Mouse (Mus musculus) fibroblast of lung, adult 2 months (primary cell): ENCODE measurements around the gene Igf2r.

Source experiments
- DNase-seq: peaks from one replicate; pipeline ENCODE4 v3.0.0-alpha.2; 2011; ENCODE audit warnings: low read depth

The Igf2r gene

DNA sequence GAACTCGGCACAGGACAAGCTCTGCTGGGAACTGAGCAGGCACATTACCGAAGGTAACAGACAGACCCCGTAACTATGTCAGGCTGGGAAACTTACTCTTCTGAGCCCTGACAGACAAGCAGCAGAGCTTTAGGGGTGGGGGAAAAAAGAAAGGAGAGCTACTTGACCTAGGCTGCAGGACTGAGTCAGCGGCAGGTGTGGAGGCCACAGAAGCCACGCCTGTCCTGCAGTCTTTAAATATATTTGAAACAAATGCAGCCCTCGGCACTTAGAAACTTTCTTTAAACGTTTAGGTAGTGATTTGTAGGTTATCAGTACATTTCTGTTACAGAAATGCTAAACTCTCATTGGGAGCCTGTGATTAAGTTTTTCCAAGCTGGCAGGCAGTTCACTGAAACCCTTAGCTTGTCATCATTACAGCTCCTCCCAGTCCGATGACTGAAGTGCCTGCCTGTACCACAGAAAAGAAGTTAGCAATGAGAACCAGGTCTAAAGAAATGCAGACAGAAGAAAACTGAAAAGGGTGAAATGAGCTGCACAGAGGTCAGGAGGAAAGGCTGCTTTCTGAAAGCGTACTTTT is 18.8 kb downstream of the Igf2r start:
- no peak for DNase-seq

DNA sequence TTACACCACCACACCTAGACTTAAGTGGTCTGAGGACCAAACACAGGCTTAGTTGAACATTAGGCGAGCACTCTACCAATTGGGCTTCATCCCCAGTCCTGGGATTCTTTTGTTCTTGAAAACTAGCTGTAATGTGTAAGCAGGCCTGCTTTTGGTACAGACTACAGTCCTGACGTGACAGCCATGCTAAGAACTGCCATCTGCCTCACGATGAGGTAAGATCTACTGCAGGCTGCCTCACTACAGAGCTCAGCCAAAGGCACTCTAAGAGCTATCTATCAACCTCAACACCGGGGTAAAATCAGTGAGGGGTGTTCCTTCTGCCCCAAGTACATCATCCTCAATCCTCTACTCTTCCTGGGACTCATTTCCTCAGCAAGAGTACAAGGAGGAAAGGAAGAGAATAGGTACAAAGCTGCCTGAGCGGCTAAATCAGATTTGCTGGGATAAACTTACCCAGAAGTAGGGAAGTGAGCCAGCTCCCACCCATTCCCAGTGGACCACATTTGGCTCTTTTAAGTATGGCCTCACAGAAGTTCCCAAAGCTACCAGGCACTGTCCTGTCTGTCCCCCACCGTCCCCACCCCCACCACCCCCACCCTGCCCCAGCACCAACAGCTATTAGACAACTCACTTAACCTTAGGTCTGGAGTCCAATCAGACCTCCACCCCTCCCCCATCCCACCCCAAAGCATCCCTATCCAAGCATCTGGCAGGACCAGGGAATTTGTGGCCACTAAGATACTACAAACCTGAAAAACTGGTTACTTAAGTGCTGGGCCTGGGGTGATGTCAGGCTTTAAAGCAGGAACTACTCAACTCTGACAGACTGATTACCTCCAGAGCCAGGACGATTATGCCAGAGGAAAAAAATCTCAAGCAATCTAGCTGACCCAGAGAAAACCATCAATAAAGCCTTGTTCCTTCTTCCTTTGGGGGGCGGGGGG is 19.8 kb downstream of the Igf2r start:
- DNase-seq: no peak

DNA sequence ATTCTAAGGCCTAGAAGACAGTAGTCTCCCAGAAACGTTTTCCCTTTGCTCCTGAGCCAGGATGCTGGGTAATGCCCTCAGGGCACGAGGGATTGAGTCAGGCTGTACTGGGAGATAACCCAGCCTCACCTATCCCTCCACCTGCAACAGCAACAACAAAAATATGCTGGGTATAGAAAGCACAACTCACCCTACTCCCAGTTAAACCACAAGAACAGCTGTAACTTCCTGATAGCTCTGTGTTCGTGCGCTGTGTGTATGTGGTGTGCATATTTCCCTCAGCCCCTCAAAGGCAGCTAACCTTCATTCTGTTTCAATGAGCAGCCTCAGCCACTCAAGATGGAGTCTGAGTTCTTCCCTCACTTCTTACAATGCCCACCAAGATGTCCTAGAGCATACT is 23.7 kb downstream of the Igf2r start:
- no peak for DNase-seq

DNA sequence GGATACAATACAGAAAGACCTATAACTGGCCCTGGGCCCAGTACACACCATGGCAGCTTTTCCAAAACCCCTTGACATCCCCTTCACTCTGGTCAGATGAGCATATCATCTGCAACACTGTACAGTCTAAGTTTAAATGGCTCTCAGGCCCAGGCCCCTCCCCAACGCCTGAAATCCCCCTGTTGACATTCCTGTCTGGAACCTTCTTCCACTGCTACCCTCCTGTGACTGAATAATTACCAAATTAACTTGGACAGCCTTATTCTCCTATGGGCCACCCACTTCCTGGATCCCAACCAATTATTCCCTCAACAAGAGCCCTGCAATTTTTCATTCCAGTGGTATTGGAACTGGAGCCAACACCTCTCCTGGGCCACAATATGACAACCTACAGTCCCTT is 25.4 kb downstream of the Igf2r start:
- DNase-seq: no peak

DNA sequence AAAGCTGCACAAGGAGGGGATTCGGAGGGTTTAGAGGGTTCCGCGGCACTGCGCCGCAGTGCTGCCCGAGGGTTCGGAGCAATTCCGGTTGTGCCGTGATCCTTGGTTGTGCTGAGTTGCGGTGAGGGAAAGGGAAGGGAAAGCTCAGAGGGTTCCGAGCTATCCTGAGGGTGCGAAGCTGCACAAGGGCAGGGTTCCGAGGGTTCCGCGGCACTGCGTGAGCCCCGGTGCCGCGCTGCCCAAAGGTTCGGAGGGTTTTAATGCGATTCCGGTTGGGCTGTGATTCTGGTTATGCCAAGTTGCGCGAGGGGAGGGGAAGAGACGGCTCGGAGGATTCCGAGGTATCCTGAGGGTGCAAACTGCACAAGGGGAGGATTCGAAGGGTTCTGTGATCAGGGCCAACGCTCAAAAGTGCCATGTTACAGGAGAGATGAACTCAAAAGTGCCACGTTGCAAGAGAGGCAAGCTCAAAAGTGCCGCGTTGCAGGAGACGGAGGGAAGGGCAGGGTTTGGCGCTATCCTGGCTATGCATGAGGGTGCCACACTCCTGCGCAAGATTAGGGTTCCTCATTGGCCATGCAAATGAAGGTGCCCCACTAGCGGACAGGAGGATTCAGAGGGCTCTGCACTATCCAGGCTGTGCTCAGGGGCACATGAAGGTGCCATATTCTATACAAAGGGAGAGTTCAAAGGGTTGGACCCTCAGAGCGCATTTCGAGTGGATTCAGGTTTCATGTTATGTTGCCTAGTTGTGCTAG is 27.1 kb downstream of the Igf2r start:
- no peak for DNase-seq

DNA sequence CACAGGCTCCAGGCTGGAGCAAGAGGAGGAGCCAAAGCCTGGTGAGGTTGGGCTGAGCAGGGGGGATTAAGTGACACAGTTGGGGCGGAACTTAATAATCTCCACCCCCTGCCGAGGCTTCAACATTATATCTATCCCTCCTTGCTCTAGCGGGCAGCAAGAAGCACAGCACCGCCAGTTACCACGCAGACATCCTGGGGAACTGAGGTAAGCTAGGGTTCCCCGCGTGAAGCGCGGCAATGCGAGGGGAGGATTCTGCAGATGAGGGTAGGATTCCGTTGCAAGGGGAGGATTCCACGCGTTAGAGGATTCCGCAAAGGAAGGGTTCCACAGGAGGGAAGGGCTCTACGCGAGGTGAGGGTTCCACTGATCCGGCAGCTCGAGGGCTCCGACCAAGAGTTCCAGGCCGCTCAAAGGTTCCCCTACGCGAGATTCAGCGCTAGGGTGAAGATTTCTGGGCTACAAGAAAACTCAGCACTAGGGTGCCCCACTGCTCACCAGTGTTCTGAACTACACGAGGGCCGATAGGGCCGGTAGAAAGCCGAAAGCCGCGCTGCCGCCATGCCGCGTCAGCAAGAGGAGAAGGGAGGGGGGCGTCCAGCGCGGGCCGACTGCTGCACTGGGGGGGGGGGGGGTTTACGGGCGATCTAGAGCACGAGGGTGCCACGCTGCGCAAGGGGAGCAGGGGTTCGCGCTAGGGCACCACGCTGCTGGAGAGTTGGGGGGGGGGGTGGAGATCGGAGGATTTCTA is 28.1 kb downstream of the Igf2r start:
- no peak for DNase-seq

DNA sequence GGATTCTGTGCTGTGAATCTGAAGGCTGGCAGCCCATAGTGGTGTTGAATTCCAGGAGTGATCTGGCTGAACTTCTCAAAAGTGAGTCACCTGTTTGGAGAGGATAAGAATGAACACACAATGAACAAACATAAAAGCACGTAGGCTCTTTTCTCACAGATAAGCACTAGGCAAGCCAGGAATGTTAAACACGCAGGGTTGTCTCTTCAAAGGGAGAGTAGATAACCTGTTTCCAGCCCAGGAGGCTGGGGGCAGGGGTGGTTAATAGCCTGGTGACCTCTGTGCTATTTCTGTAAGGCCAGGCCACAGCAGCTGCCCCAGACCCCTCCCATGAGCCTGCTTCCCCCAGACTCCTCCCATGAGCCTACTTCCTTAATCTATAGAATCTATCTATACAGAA is 29.1 kb downstream of the Igf2r start:
- DNase-seq: no peak

DNA sequence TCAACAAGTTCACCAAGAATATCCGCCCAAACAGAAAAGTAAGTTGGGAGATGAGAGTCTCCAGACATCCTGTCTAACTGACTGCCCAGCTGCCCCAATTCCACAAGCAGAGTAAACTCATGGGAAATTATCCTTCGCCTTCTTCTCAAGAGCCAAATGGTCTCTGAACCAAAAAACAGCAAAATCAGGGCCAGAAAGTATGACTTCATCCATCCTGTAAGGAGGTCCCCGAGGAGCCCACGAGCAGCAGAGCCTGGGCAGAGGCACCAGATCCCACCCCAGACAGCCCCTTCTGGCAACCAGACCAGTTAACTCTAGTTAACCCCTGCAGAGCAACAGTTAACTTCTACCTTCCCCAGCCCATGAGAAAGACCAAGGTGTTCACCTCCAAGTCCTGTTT is 29.9 kb downstream of the Igf2r start:
- peak; percentile 80 for DNase-seq

DNA sequence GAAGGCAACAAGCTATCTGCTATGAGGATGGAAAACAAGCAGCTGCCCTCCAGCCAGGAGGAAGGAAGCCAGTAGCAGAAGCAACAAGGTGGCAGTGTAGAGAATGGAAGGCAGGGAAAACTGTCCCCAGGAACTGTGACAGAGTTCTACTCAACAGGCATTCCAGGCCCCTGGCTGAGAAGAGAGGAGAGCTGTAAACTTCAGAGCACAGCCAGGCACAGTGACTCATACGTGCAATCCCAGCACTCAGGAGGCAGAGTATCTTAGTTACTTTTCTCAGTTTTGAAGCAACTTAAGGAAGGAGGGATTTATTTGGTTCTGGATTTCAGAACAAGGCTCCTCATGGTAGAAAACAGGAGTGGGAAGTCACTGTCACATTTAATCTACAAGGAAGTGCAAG is 31.5 kb downstream of the Igf2r start:
- no peak for DNase-seq

DNA sequence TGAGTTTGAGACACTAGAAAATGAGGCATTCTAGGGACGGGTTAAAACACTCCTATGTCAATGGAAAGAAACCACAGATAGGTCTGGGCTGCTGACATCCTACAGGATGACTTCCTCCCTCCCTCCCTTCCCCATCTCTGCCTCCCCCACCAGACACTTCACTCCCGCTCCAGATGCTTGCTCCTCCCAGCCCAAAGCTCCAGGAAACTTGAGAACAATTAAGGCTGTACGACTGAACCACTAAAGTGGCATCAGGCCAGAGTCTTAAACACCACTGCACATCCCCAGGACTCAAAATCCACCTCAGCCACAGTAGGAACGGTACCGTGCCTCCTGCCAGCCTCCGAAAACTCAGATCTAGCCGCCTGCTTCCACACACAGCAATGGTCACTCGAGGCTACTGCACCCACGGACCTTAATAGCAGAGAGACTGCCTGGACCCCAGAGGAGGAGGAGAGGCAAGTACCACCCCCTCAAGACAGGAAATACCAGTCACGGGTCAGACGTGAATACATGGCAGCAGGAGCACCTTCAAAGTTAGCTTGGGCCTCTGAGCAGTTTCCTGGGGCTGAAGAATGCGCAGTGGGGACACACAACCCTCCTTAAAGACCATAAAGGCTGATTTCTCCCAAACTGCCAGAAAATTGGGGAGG is 35.1 kb downstream of the Igf2r start:
- no peak for DNase-seq

DNA sequence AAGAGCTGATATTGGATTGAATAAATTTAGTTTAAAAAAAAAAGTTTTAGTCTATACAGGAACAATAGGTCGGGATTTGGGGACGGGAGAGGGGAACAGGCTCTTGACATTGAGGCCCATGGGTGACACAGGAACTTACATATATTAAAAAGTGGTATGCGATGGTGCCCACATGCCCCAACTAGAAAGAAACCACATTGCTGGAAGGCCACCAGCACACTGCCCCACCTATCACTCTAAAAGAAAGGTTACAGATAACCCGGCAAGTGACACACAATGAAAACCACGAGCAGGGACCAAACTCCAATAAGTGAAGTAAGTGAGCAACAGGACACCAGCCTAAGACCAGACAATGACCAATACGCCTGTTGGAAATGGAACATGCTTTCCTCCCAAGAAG is 36.3 kb downstream of the Igf2r start:
- DNase-seq: no peak

DNA sequence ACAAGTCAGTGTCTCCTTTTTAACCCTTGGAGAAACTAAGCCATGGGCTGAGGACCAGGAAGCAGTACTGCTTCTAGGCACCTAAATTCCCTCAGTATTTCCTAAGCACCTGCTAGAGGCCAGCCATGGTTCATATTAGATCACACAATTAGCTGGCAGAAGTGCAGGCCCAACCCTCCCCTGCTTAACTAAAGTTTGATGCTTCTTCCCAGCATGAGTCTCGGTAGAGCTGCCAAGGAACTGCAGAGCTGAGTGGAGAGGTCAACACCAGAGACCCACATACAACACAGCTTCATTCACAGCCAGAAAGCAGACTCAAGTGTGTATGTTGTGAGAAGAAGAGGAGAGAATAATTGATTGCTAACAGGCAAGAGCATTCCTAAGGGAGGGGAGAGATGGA is 40.9 kb downstream of the Igf2r start:
- DNase-seq: no peak

DNA sequence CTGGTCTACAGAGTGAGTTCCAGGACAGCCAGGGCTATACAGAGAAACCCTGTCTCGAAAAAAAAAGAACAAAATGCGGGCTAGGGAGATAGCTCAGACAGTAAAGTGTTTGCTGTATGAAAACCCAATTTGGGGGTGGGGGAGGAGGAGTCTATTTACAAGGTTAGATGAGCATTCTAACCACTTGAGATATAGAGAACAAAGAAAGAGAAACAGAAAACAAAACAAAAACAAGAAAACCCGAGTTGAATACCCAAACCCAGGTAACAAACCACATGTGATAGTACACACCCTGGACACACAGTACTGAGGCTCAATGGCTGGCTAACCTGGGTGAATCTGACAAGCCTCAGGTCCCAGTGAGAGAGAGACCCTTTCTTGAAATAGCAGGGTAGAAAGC is 41.7 kb downstream of the Igf2r start:
- no peak for DNase-seq

DNA sequence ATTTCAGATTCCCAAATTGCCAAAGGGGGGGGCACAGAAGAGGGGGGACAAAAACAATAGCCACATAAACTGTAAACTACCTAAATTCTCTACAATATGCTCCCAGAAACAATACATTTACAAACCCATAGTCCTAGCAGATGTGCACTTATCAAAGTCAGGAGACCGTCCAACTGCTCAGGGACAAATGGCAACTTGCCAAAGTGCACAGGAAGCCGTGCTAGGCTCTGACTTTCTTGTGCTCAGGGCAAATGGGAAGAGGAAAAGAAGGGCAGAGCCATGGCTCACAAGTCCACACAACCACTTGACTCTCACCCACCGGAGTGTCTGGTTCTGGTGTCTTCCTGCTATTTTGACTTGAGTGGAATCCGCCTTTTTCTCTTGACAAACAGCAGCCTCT is 43.6 kb downstream of the Igf2r start:
- DNase-seq: no peak

DNA sequence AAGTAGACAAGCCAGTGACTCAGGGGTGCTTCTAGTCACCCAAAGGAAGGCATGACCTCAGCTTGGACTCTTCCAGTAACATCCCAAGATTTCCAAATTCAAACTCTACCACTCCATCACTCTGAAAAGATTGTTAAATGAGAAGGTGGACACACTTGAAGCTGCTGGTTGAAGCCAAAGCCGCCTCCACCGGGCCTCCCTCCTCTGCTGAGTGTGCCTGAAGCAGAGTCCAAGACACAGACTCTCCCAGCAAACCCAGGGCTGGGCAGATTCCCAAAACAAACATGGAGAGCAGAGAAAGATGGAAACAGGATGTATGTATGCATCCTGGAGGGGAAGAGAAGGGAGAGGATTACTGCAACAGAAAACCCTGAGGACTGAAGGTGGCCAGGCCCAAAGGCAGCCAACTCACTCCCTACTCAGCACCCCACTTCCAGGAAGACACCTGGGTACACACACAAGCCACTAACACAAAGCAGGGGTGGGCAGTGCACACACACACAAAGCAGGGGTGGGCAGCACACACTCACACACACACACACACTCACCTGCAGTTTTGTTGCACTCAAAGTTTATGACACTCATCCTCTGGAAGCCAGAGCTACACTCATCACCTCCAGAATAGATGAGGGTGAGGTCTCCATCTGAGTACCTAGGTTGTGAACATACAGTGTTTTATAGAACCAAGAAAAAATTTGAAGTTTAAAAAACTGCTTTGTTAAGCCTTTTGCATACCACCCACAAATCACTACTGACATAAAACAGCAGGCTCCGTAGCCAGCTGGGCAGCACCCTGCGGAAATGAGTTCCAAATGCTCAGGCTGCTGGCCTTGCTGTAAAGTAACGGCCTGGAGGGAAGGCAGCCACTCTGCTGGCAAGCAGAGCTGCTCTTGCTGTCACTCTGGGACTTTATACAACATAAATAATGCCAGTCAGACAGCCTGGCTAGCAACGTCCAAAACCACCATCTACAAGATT is 44.4 kb downstream of the Igf2r start:
- peak; percentile 87 for DNase-seq

DNA sequence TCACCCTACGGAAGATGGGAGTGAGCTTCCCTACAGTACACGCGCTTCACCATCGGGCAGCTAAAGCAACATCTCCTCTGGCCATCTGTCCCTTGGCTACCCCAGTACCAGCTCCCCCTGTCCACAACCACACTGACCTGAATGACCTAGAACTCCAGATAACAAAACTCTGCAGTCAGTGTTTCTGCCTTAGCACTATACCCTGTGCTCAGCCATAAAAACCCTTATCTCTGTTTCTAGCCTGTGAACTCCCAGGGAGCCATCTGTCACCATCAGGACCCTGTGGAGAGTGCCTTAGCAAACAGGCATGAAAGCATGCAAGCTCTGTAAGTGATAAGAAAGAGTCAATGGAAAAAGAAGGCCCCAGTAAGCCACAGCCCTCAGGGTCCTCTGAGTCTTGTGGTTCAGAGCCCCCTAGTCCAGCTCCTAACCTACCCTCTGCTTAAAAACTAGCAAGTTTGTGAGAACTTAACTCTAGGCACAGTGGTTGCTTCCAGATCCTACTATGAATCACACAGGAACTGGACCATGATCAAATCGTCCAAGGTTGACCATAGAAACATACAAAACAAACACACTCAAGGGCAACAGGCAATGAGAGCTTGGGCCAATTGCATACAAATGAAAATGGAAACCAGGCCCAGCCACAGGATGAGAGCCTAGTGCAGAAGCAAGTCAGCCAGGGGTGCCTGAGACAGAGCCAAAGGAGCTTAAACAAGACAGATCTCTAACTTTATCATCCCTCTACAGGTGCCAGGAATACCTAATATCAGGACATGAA is 45.3 kb downstream of the Igf2r start:
- DNase-seq: peak; percentile 94

DNA sequence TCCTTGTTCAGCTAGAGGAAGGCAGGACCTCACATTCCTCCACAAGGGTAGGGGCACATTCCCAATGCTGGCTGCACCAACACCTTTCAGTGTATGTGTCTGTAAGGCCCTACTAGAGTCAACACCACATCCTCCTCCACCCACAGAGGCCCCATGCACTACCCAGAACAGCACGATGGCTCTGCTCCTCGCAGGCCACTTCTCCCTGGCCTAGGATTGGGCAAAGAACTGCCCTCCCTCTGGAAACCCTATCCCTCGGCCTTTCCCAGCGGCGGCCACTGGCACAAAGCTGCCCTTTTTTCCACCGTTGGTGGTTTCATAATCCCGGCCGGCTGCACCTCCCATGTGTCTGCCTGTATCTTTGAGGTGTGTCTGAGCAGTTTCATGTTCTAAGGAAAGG is 46.8 kb downstream of the Igf2r start:
- DNase-seq: peak; percentile 92

DNA sequence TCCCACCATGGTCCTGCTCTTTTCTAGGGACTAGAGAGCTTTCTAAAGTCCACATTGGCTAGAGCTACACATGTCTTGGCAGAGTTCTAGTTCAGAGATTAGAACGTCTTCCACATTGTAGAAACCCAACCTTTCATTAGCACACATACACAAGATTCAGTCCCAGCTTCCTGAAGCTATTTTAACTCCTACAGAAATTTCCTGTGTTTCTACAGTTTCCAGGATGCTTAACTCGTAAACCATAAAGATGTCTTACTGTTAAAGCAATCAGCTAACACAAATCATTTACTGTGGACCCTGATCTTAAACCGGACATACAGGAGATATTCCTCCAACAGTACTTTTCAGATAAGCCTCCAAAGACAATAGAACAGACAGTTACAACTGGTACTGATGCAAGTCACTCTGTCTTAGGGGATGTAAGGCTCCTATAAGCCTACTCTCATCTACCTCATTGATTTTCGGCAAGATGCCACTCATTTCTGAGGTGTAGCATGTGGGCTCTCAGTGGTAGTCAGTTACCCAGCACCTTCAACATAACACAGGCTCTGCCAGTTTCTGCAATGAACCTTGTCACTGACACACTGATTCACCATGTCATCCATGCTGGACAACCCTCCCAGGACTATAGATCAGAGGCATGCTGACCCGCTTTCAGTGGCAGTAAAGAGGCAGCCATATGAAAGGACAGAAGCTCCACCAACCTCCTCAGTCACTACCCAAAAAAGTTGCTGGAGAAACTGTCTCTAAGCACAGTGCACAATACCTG is 48.2 kb downstream of the Igf2r start:
- DNase-seq: no peak

DNA sequence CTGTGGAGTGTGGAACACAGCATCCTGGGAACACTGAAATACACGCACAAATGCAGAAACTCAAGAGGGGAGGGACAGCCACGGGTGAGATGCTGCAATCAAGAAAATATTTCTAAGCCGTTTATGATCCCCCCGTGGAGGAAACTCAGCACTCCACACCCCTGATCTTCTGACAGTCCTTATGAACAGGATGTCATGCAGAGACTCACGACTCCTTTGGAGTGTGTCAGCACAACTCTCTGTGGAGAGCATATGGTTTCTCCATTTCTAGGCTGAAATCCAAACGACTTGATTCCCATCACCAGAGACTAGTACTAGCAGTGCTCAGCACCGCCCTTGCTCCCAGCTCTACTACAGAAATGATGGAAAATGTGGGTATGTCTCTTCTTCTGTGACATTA is 51.2 kb downstream of the Igf2r start:
- no peak for DNase-seq
